Mouse (Mus musculus) frontal cortex, adult (tissue): Measurements from ENCODE around the gene Tmem181a.
"Not testable (repeated sequence)": the region's sequence is repeated elsewhere in the genome, so short reads cannot be mapped to it uniquely, and the experiment has no call there.

ENCODE experiments used
- ATAC-seq: cut with Nextera tagmentation; 2 replicates; pipeline ENCODE4 v1.9.2; 2017; ENCODE audit warnings: mild to moderate bottlenecking, moderate library complexity, mixed read lengths; ENCODE audit not compliant: low TSS enrichment

Tmem181a gene

DNA sequence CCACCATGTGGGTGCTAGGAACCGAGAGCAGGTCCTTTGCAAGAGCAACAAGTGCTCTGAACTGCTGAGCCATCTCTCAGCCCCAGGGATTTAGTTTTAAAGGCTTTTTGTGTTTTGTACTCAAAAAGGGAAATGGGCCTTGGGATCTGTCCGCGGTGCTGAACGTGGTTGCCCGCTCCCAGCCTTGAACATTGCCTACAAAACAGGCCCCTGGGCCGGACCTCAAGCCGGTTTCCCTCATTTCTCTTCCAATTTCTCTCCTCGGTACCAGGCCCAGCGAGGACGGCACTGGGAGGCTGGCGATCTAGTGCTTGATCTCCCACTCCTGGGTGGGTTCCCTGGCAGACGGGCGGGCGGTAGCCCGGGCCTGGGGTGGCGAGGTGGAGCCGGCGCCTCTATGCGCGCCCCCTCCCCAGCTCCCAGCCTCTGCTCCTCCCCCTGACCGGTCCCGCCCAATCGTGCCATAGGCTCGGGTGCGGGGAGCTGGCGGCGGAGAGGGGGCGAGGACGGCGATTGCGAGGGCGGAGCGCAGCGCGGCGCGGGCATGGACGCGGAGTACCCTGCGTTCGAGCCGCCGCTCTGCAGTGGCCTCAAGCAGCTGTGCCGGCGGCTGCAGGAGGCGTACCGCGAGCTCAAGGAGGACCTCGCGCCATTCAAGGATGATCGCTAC, at the start of gene Tmem181a:
Tmem181a (plus strand) TSS at position 461 of the 670 bp plus-strand sequence.
- ATAC-seq, result peak; percentile 75

DNA sequence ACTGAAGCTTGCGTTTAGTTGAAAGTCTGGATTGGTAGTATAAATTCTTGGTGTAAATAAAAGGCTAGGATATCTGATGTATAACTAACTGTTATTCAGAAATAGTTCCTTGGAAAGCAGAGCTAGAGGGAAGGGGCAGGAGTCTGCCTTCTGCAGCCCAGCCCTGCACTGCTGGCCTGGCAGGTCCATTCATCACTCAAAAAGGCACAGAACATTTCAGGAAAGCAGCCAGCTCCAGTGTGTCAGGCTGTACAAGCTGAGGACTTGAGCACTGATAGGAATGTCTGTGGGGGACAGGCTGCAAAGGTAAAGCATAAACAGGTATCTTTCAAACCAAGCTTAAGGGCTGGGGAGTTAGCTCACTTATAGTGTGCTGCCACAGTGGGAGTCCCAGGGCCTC, 44.9 kb upstream of the Tmem181a start:
- no peak for ATAC-seq

DNA sequence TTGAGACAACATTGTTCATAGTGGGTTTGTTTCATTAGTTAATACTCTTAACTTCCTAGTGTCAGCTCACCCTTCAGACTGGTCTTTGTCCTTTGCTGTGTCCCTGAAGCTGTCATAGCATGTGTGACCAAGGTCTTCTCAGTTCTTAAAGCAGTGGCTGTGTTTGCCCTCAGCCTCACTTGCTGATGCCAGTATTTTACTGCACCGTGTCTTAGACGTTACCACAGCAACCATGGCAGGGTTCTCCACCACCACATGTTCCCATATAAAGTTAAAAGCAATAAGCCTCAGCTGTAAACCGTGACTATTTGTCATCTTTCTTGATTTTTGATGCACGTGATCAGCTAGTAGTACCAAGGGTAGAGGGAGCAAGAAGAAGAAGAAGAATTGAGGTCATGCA, 41.0 kb upstream of the Tmem181a start:
- no peak for ATAC-seq

DNA sequence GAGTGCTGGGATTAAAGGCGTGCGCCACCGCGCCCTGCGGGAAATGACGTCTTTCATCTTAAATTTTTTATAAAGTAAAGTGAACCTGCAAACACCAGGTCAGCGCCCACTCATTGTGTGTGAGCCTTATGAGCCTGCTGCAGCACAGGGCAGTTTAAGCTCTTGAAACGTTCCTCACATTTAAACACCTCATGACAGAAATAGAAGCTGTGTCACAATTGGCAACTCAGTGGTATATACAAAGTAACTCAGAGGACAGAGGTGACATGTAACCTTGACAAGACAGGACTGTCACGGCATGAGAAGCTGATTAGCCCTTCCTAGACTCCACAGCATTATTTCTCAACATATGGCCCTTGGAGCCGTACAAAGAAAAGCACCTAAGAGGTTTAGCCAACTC, 40.1 kb upstream of the Tmem181a start:
- no peak for ATAC-seq

- ATAC-seq, result not testable (repeated sequence)
Observed at GRCm38 (mm10) chr17:6232633-6233032, 24.0 kb upstream of the Tmem181a start.

DNA sequence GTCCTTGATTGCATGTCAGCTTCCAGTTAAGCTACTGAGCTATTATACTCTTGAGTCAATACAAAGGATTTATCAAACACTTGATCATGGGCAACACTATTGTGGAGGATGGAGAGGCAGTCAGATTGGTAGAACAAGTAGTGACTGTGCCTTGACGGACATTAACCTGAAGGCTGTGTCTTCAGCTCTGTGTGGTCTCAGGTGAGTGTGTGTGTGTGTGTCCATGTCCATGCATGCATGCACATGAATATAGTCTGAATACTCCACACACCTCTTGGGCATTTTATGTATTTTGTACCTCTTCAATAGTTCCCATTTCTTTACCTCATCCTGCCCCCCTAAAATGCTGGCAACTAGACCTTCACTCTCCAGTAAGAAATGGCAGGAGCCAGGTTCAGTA, 5.4 kb upstream of the Tmem181a start:
- ATAC-seq, result not testable (repeated sequence)

DNA sequence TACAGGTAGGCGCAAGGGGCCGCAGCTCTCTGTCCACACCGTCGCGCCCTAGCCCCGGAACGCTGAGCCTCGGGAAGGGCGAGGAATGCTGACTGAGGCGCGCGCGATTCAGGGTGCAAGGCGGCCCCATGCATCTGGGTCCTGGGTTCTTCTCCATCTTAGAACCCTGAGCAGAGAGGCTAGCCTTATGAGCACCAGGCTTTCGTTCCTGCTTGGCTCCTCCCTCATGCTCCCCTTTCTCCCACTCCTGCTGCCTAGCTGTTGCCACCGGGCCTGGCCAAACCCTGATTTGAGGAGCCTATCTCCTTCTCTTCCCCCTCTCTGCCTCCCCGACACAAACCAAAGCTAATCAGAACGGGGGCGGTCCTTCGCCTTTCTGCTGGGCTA, 403 bp downstream of the Tmem181a start:
- ATAC-seq, result peak; percentile 64

DNA sequence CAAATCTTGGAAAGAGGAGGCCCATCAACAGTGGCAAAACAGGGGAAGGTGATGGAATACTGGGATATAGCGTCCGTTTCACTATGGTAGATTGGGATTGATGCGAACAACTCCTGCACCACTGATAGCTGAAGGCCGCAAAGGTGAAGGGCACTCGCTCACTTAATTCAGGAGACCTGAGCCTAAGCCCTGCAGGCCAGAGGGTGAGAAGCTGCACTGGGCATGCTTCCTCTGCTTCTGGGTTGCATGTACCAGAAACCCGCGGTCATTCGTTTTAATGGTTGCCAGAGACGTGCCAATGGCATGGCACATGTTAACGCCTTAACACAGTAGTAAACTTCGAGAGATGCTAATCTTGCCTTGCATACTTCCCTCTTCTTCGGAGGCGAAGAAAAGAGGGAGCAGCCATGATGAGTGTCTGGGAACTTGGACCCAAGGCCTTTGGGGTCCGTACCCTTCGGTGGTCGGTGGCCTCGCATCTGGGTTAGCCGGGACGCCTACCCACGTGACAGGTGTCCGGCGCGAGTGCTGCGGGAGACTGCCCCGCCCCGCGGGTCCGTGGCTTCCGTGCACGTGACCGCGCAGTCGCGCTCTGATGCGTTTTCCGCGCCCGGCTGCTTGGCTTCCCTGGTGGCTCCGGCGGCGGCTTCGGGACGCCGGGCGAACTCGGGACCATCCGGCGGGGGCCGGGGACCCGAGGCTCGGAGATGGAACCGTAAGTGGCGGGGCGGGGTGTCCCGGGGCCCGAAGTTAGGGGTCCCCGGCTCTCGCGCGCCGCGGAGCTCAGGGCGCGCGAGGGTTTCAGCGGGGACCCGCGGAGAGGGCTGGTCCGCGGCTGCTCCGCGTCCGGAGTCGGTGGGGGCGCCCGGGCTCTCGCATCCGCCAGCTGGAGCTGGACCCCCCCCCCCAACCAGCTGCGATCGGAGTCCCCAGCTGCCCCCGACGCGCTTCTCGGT, 13.5 kb downstream of the Tmem181a start:
- peak; percentile 81 for ATAC-seq

DNA sequence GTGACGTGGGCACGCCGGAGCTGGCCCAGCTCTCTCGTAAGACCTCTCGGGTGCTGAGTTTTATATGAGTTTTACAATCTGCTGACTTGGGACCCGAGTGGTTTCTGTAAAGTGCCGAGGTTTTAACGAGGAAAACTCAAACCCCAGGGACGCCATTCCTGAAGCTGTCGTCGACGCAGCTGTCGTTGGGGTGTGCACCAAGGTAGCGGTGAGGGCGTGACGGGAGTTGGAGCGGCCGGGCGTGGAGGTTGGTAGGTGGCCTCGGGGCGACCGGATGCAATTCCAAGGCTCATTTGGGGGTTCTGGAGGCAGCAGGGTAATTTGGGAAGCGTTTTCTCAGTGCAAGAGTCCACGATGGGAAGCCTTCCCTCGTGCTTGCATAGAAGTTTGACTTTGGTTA, 14.2 kb downstream of the Tmem181a start:
- peak; percentile 18; the same call in 1 of the 2 replicates for ATAC-seq

- not testable (repeated sequence) for ATAC-seq
Observed at GRCm38 (mm10) chr17:6271970-6272369, 15.3 kb downstream of the Tmem181a start.

DNA sequence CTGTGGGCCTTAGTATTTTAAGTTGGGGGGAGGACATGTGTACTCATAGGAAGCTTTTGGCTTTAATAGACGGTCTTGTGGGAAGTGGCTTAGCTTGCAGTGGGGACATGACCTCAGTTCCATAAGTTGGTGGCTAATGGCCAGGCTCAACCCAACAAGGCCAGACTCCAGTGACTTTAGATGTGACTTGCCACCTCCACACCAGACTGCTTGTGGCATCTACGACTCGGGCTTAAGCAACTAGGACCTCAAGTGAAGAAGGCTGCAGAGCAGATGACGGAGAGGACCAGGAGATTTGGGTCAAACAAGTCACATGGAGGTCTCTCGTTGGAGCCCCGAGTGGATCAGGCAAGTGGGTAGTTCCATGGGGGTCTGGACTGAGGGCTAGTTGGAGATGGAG, 18.0 kb downstream of the Tmem181a start:
- not testable (repeated sequence) for ATAC-seq

DNA sequence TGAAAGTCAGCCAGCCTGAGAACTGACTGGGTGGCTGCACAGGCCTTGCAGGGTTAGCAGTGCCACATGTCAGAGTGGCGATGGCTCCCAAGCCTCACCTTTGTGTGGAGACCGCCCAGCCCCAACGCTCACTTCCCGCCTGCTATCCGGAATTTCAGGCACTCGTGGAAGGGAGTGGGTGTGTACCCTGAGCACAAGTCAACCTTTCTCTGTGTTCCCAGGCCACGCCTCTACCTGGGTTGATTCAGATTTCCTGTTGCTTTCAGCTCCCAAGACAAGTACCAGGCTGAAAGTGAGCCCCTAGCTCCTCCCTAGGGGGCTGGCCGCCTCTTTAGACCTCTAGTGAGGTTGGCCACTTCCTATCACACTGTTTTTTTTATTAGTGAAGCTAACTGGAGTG, 22.5 kb downstream of the Tmem181a start:
- ATAC-seq, result not testable (repeated sequence)

- ATAC-seq, result peak; percentile 96
Observed at GRCm38 (mm10) chr17:6279772-6280171, 23.1 kb downstream of the Tmem181a start.

DNA sequence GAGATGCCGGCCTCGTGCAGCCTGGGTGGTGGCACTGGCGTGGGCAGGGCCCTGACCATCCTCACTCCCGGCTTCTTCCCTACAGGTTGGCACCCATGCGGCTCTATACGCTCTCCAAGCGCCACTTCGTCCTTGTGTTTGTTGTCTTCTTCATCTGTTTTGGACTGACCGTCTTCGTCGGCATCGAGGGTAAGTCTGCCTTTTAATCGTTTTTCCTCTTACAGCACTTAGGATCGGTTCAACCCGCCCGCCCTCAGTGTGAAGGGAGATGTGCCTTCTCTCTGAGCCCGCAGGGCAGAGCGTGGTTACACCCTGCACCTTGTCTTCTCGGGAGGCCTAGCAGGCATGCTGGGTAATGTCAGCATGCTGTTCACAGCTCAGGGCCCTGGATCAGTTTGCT, 23.9 kb downstream of the Tmem181a start:
- not testable (repeated sequence) for ATAC-seq

DNA sequence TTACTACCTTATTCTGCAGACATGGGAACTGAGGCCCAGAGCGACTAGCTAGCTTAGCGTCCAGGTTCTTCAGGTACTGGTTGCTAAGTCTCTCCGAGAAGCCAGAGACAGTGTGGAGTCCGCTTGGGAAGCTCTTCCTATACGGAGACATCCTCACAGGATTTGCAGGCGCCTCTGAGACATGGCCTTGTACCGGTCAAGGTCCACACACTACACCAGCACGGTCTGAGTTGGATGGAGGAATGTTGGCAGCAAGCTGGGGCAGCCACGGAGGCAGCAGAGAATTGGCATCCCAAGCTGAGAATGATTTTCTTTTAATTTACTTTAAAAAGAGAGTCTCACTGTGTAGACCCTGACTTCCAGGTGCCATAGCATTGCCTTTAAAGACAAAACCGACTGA, 26.5 kb downstream of the Tmem181a start:
- ATAC-seq, result not testable (repeated sequence)

- not testable (repeated sequence) for ATAC-seq
Observed at GRCm38 (mm10) chr17:6286169-6286568, 29.5 kb downstream of the Tmem181a start.

DNA sequence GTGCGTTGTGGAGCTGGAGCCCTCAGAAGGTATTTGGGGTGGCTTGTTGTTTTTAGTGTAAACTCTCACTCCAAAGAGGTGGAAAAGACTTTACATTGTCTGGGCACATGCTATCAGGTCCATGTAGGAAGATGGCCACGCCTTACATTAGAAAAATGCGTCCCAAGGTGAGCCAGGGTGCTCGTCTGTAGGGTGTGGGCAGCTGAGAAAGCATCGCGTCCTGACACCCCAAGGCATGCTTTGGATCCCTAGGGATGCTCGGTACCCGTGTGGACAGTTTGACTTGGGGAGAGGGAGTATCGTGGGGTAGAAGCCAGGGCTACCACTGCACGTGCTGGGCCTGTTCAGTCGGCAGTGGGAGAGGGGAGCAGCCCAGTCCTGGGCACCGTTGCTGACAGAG, 32.4 kb downstream of the Tmem181a start:
- ATAC-seq, result not testable (repeated sequence)

DNA sequence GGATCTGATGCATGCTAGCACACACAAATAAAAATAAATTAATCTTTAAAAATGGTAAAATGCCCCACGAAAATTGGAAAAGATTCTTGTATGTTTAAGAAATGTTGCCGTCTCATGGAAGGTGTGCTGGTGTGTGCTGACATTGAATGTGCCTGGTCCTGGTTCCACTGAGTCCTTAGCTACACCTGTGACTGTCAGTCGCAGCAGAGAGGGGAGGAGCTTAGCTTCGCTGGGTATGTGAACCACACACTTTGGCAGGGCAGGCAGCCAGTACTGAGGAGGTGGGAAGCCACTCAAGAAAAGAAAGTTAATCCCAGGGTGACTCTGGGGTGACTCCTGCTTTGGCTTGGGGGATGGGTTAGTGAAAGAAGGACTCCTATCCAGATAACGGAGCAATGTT, 37.2 kb downstream of the Tmem181a start:
- 0 out of 2 replicates have a peak, but pooled peaks have one; percentile 6 for ATAC-seq

DNA sequence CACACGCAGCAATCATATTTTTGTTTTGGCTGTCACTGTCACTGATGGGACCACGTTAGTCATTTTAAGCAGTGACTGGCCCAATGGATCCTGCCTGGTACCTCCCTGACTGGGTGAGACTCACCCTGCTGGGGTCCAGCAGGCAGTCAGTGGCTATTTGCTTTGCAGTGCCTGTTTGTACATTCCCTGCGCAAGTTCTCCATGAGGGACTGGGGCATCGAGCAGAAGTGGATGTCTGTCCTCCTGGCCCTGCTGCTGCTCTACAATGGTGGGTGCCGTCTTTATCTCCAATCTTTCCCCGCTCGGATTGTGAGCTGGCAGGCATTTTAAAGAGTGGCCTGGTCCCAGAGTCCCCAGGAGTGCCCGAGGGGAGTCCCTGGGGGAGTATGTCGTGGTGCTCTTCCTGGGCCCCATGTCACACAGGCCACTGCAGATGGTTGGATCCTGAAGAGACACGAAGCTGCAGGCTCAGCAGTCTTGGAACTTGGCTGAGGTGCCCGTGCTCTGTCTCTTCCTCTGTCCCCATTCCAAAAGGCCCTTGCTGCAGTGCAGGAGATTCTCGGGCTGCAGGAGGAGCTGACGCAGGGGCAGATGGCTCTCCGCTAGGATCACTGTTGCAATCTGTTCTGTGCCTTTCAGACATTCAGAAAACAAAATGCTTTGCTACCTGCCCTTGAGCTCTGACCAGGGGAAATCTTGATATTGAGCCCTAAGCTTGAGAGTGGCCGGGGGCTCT, 40.6 kb downstream of the Tmem181a start:
- peak; percentile 55; the same call in 1 of the 2 replicates for ATAC-seq

- not testable (repeated sequence) for ATAC-seq
Observed at GRCm38 (mm10) chr17:6300190-6300863, 43.7 kb downstream of the Tmem181a start.

DNA sequence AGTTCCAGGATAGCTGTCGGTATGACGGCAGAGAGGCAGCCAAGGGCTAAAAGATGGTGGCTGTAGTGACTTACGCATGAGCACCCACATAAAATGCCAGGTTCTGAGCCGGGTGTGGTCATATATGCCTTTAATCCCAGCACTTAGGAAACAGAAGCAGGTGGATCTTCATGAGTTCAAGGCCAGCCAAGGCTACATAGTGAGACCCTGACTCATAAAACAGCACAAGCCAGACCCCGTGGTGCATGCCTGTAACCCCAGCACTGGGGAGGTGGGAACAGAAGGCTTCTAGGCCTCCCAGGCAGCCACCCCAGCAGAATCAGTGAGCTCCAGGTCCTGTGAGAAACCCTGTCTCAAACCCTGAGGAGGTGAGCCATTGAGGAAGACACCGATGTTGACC, 48.2 kb downstream of the Tmem181a start:
- ATAC-seq, result not testable (repeated sequence)
